ENCODE assay signal across 12 mouse cellular contexts in genomic region chr2:3910086-3910891, GRCm38 (mm10).
DNase-seq lines count a peak whose midpoint lies in the region; ATAC-seq lines count a peak whose summit lies in the region.
"Had no signal": no experiment of that assay in that cellular context is flagged by ENCODE, and none has a peak within 500 bp of the region (broad histone marks: within the 10 kb centered on the region; RNA-seq: fewer than 3 reads in every experiment).

No protein-coding gene starts in this region.

- H3K27me3 ChIP-seq in midbrain, embryonic 13.5 days, result no peaks in the 10 kb centered on the region
- H3K27me3 ChIP-seq: liver, embryonic 15.5 days had no signal

- peak; percentile 1 for DNase-seq in lung, postnatal 36 days
- DNase-seq in lung, adult 18-20 months, result no peak
- peak; percentile 60 for DNase-seq in thymus, postnatal 25 days
- DNase-seq in gastrocnemius, adult 8-10 months (ENCODE audit: low spot score in 2 of 2), result no peak
- no peak for DNase-seq in gastrocnemius, adult 18-20 months (ENCODE audit: low spot score)
- no peak for DNase-seq in urinary bladder, postnatal 25 days (ENCODE audit: low spot score)
- DNase-seq: kidney, postnatal 36 days had no signal

- peaks cover 18% of the 10 kb centered on the region for H3K4me1 ChIP-seq in midbrain, embryonic 13.5 days (replicated peaks)
- H3K4me1 ChIP-seq: liver, embryonic 15.5 days had no signal

- H3K9ac ChIP-seq in midbrain, embryonic 13.5 days (replicated peaks), result no peak overlapping the region
- H3K9ac ChIP-seq: liver, embryonic 15.5 days had no signal

- no peak overlapping the region for H3K4me2 ChIP-seq in midbrain, embryonic 13.5 days (replicated peaks)
- H3K4me2 ChIP-seq: liver, embryonic 15.5 days had no signal

- peak; percentile 88 for ATAC-seq in common myeloid progenitor, adult 5-6 weeks (replicated peaks; ENCODE audit: low read depth, poor library complexity, severe bottlenecking)
- ATAC-seq in midbrain, embryonic 13.5 days, result peak; percentile 88

- H3K4me3 ChIP-seq in midbrain, embryonic 13.5 days (replicated peaks), result no peak overlapping the region
- H3K4me3 ChIP-seq: erythroblast, embryonic 14.5 days; liver, embryonic 15.5 days; myocyte had no signal

- H3K36me3 ChIP-seq in midbrain, embryonic 13.5 days, result no peaks in the 10 kb centered on the region
- H3K36me3 ChIP-seq: liver, embryonic 15.5 days had no signal

- no peaks in the 10 kb centered on the region for H3K9me3 ChIP-seq in midbrain, embryonic 13.5 days
- H3K9me3 ChIP-seq: liver, embryonic 15.5 days had no signal

- H3K27ac ChIP-seq in midbrain, embryonic 13.5 days, result peak overlapping the region; percentile 62
- H3K27ac ChIP-seq: liver, embryonic 15.5 days had no signal

- 46% methylated on average over 9 of the region's 9 CpGs for WGBS in midbrain, embryonic 13.5 days

Comparison
In these comparisons a context has a peak if more than half of its experiments do, and no peak if none do; other contexts are left out.
1. DNase-seq: peak in lung, postnatal 36 days (single experiment) and thymus, postnatal 25 days (single experiment); none in lung, adult 18-20 months (0 of 2), gastrocnemius, adult 8-10 months (0 of 2), gastrocnemius, adult 18-20 months (single experiment) and urinary bladder, postnatal 25 days (single experiment).